Mouse (Mus musculus): ENCODE results near the gene Xrra1.
A peak's percentile ranks its signal among the peaks of the same experiment; 100 is the strongest.

The Xrra1 gene

GRCm38 (mm10) chr7:99850534-99850933 is 8.4 kb upstream of the Xrra1 start:
- no peak for DNase-seq (ENCODE audit: extremely low spot score, low spot score)

GRCm38 (mm10) chr7:99851121-99851520 is 7.8 kb upstream of the Xrra1 start:
- DNase-seq (ENCODE audit: extremely low spot score, low spot score): no peak

DNA sequence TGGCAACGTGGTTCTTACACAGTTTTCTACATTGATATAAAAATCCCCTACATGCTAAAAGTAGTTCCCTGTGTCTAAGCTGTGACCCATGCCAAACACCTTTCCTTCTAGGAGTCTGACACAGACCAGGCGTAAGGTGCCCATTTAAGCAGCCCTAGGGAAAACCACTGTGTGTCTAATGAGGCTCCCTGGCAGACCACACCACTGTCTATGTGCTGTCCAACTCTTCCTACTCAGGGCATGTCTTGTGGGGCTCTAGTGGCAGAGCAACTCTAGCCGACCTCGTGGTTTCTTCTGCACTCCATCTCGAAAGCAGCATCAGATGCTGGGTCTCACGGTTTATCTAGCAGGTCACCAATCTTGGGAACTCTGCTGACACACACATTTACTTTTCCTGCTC is 7.3 kb upstream of the Xrra1 start:
- no peak for DNase-seq (ENCODE audit: extremely low spot score, low spot score)

DNA sequence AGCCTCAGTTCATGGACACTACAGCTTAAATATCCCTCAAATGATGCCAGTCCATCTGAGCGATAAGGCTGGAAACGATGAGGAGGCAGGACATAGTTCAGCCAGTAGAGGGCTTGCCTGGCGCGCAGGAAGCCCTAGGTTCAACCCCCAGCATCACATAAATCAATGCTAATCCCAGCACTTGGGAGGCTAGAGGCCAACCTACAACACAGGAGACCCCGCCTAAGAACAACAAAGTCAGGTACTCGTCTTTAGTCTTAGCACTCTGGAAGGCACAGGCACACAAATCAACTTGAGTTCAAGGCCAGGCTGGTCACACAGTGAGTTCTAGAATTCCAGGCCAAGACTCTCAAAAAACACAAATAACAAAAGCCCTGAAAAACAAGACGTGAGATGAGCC is 5.6 kb upstream of the Xrra1 start:
- no peak for DNase-seq (ENCODE audit: extremely low spot score, low spot score)

DNA sequence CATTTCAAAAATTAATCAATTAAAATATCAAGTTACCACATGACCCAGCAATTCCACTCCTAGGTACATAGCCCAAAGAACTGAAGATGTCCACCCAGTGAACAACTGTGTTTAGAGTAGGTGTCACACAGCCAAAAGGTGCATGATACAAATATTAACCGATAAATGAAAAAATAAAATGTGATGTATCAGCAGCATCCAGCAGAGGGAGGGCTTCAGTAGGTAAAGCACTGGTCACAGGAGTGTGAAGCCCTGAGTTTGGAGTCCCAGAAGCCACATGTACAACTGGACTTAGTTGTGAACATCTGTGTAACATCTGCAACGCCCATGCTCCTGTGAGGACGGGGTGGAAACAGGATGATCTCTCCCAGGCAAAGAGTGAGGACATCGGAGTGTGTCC is 4.6 kb upstream of the Xrra1 start:
- DNase-seq (ENCODE audit: extremely low spot score, low spot score): no peak

GRCm38 (mm10) chr7:99856266-99856861 is 2.6 kb upstream of the Xrra1 start:
- DNase-seq (ENCODE audit: extremely low spot score, low spot score): no peak

- DNase-seq (ENCODE audit: extremely low spot score, low spot score): no peak
These were observed 622 bp upstream of the Xrra1 start for GRCm38 (mm10) chr7:99858175-99858812.

GRCm38 (mm10) chr7:99863362-99863761 is 4.4 kb downstream of the Xrra1 start, which contains the start of gene Spcs2:
Gene Spcs2 (minus strand): TSS chr7:99863462.
- no peak for DNase-seq (ENCODE audit: extremely low spot score, low spot score)

DNA sequence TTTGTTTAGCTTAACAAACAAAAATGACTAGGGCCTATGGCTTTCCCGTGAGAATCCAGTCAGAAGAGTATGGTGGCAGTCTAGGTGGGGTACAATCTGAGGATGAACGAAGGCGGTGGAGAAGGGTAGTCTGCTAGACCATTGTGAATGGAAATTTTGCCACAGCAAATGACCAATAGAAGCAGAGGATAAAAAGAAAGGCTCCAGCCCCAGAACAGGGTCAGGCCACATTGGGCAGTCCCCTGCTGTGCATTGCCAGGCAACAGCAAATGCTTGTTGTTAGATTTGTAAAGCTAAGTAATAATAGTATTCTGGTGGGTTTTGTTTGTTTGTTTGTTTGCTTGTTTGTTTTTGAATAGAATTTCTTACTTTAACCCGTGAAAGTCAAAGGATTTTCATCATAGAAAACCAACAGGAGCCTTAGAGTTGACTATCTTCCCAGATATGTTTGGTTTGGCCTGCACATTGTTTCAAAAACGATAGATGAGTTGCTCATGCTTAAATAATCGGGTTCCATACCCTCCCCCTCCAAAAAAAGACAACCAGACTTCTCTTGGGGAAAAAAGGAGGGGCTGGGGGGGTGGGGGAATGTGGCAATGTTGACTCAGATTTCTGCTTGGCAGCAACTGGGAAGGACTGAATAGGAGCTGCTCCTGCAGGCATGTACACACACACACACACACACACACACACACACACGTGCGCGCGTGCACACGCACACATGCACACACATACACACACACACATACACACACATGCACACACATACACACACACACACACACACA is 5.5 kb downstream of the Xrra1 start:
- no peak for DNase-seq (ENCODE audit: extremely low spot score, low spot score)

DNA sequence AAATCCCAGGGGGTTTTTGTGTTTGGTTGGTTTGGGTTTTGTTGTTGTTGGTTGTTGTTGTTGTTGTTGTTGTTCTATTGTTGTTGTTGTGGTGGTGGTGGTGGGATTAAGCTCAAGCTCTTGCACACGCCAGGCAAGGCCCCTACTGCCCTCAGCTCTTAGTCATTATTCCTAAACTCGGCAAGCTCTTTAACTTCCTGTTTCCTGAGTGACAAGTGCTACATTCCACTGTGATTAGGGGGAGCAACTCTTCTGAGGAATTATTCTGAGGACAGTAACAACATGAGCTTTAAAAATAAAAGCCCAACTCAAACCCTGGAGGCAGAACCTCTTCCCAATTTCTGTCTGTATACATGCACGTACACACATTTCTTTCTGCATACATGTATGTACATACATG is 6.3 kb downstream of the Xrra1 start:
- no peak for DNase-seq (ENCODE audit: extremely low spot score, low spot score)

- DNase-seq (ENCODE audit: extremely low spot score, low spot score): no peak
These were observed 10.4 kb downstream of the Xrra1 start for GRCm38 (mm10) chr7:99869296-99869695.

DNA sequence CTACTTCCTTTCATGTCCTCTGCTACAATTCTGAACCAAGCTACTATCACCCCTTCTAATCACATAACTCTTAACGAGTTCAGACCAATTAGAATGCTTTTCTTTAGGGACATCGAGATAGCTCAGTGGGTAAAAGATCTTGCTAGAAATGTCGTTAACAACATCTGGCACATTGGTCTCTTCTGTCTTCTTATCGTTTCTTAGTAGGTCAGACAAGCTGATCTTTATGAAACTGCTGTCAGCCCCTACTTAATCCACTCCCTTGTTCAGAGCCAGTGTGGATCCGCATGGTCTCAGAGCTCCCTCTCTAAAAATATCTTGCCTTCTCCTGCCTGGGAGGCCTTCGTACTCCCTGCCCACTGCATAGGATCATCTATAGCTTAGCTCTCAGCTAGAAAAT is 15.0 kb downstream of the Xrra1 start:
- no peak for DNase-seq (ENCODE audit: extremely low spot score, low spot score)

GRCm38 (mm10) chr7:99875891-99876290 is 17.0 kb downstream of the Xrra1 start:
- DNase-seq (ENCODE audit: extremely low spot score, low spot score): no peak

DNA sequence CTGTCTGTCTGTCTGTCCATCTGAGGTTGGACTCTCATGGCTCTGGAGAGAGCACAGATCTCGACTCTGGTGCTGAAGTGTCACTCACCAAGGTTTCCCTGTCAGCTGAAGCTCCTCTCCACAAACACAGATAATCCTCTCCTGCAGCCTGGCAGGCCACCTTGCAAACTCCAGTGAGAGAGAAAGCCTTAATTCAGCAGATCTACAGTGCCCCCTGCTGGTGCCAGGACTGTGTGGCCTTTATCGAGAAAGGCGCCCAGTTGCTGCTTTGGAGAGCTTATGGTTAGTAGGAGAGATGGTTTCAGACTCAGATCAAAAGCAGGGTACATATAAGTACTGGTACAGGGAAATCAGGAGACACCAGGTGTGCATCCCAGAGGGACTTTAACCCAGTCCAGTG is 17.4 kb downstream of the Xrra1 start:
- DNase-seq (ENCODE audit: extremely low spot score, low spot score): peak; percentile 89

DNA sequence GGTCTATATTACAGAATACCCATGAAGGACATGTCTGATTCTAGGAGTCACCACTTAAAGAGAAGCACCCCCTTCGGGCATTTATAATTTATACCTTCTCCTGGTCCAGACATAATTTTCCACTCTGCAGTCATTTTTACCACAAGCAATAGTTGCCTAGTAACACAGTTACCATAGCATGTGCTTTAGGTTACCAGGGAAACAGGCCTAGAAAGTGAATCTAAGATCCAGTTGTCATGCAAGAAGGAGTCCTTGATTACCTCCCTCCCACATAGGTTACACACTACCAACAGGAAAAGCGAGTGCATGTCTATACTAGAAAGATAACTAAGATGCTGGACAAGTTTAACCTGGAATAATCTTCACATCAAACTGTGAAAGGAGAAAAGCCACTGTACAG is 19.3 kb downstream of the Xrra1 start:
- DNase-seq (ENCODE audit: extremely low spot score, low spot score): no peak

DNA sequence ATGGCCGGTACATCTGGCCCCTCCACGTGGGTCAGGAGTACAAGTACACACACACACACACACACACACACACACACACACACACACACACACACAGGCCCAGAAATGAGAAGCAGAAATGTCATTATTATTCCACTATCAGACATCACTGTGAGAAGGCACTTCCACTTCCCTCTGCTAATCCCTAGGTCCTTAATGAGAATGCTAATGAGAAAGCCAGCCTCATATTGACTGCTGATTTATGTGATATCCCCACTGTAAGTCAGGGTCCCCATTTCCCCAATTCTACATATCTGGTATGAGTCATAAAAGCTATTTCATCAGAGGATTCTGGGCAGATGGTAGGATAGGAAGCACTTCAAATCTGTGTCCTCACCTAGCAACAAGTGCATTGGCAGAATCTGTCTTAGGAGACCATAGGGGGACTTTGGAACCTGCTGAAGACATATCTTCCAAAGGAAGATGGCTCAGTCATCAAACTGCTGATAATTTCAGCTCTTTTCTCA is 28.4 kb downstream of the Xrra1 start:
- DNase-seq (ENCODE audit: extremely low spot score, low spot score): no peak

DNA sequence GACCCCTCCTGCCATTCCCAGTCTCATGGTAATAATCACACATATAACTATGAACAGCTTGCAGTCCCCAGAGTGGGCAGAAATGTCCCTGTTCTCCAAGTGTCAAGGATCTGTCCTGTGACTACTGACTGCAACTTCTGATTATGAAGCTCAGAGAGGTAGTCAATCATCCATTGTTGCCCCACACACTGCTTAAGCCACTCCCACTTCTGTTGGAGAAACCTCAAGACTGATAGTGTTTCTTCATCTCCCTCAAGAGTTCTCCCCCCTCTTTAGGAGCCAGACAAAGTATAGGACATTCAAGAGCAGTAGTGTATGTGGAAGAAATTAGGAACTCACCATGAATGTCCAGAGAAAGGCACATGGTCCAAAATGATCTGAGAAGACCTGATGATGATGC is 28.8 kb downstream of the Xrra1 start:
- no peak for DNase-seq (ENCODE audit: extremely low spot score, low spot score)

DNA sequence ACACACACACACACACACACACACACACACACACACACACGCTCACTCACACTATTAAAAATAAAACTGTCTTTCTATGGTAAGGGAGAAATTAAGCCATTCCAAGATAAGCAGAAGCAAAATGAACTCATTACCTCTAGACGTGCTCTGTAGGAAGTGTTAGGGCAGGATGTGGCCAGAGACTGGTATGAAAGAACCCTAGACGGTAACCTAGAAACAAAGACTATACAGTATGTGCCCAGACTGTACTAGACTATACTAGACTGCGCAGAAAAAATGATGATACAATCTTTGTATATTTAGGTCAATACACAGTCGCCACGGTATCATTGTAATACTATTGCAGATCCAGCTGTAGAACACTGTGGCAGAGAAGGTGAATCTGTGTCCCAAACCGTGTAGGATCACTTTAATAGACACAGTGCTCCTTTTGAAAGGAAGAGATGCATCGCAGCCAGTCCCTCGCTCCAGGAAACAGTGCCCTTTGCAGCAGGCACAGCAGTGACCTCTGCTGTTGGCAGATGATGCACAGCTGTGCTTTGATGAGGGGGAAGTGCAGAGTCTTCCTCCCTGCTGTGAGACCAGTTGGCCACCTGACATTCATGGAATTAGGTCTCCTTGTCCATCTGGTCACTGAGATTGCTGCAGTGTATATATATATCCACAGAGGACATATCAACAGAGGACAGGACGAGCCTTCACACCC is 30.4 kb downstream of the Xrra1 start:
- peak; percentile 33 for DNase-seq (ENCODE audit: extremely low spot score, low spot score)

GRCm38 (mm10) chr7:99890168-99890755 is 31.3 kb downstream of the Xrra1 start:
- DNase-seq (ENCODE audit: extremely low spot score, low spot score): no peak

GRCm38 (mm10) chr7:99891471-99891870 is 32.6 kb downstream of the Xrra1 start:
- no peak for DNase-seq (ENCODE audit: extremely low spot score, low spot score)

GRCm38 (mm10) chr7:99892351-99892750 is 33.4 kb downstream of the Xrra1 start:
- no peak for DNase-seq (ENCODE audit: extremely low spot score, low spot score)

Measured in neural tube, embryonic 10.5 days (tissue).